Mouse (Mus musculus) adrenal gland, postnatal 25 days (tissue): ENCODE data around the gene Tmprss11b. TPM values are rescaled to one million over a fixed set of nuclear protein-coding genes. Genes with fewer than 3 reads are reported as not detected.
"Not testable (repeated sequence)": the region's sequence is repeated elsewhere in the genome, so short reads cannot be mapped to it uniquely, and the experiment has no call there.

Source experiments
- DNase-seq: peaks from one replicate; pipeline ENCODE4 v3.0.0; 2021; ENCODE audit warnings: mixed read lengths
- long read RNA-seq: library from polyadenylated mRNA; stranded (forward); transcript quantifications from one replicate; pipeline ENCODE4 v2.0.0, GENCODE M21; 2021
- total RNA-seq: library from RNA; stranded (reverse); gene quantifications from 2 replicates; pipeline ENCODE4 v1.2.3, GENCODE M21; 2021

Tmprss11b gene
- total RNA-seq: not detected in 2 replicates
- long read RNA-seq: 0 reads

- DNase-seq: no peak
These were observed at the start of gene Tmprss11b for GRCm38 (mm10) chr5:86676262-86676661. TSS of gene Tmprss11b (minus strand) at chr5:86676362.

- no peak for DNase-seq
These were observed 48.9 kb upstream of the Tmprss11b start for GRCm38 (mm10) chr5:86725021-86725420.

- DNase-seq: no peak
These were observed 46.8 kb upstream of the Tmprss11b start for GRCm38 (mm10) chr5:86722820-86723460.

GRCm38 (mm10) chr5:86714967-86715366 is 38.8 kb upstream of the Tmprss11b start:
- DNase-seq: no peak

GRCm38 (mm10) chr5:86704923-86705322 is 28.8 kb upstream of the Tmprss11b start:
- no peak for DNase-seq

GRCm38 (mm10) chr5:86684667-86685066 is 8.5 kb upstream of the Tmprss11b start:
- DNase-seq: peak; percentile 59

- DNase-seq: not testable (repeated sequence)
These were observed 27.0 kb downstream of the Tmprss11b start for GRCm38 (mm10) chr5:86649185-86649584.

GRCm38 (mm10) chr5:86640795-86641194 is 35.4 kb downstream of the Tmprss11b start:
- DNase-seq: no peak

- DNase-seq: no peak
These were observed 43.8 kb downstream of the Tmprss11b start, which contains the start of gene Tmprss11f for GRCm38 (mm10) chr5:86632324-86632723. TSS of gene Tmprss11f (minus strand) at chr5:86632424.

GRCm38 (mm10) chr5:86630700-86631099 is 45.5 kb downstream of the Tmprss11b start:
- no peak for DNase-seq

GRCm38 (mm10) chr5:86621778-86622177 is 54.4 kb downstream of the Tmprss11b start:
- no peak for DNase-seq

Other genes starting within 250 kb of the Tmprss11b start
- gene Tmprss11a, start 207.4 kb downstream of the Tmprss11b start, total RNA-seq: not detected in 2 replicates
- not detected in 2 replicates for gene Tmprss11g, start 157.8 kb downstream of the Tmprss11b start, total RNA-seq
- not detected in 2 replicates for gene Tmprss11f, start 43.9 kb downstream of the Tmprss11b start, total RNA-seq
- gene Tmprss11e, start 69.5 kb upstream of the Tmprss11b start, total RNA-seq: not detected in 2 replicates
- 55.5 and 61.1 TPM in 2 replicates for gene Ythdc1, start 127.9 kb upstream of the Tmprss11b start, total RNA-seq
- gene Ugt2b34, start 230.6 kb upstream of the Tmprss11b start, total RNA-seq: 1.7 TPM in 1 of 2 replicates, not detected in the other